Mouse (Mus musculus) cortical plate, adult 2 months (tissue): ENCODE results near the gene Rpl23.

Source experiments
- CTCF ChIP-seq: fragments of 200-500 bp; IDR thresholded peaks from 2 replicates; pipeline ENCODE4 v1.5.1; 2011; ENCODE audit warnings: mild to moderate bottlenecking, control low read depth, low read length; ENCODE audit not compliant: insufficient read depth; ENCODE audit errors: extremely low read depth
- POLR2A ChIP-seq: fragments of 200-500 bp; IDR thresholded peaks from 2 replicates; pipeline ENCODE4 v1.6.1; 2011; ENCODE audit warnings: mild to moderate bottlenecking, low read length, control low read depth; ENCODE audit not compliant: insufficient read depth; ENCODE audit errors: extremely low read depth

GRCm38 (mm10) chr11:97829365-97829764, 47.1 kb upstream of the Rpl23 start:
- TF ChIP-seq CTCF (no peak), POLR2A (no peak)
